Mouse (Mus musculus) effector memory CD4-positive, alpha-beta T cell, adult 5 months (primary cell): ENCODE measurements around the gene Dlec1. TPM values are rescaled to one million over a fixed set of nuclear protein-coding genes. Genes with fewer than 3 reads are reported as not detected.

Experiments
- polyA plus RNA-seq: library from polyadenylated mRNA; unstranded; fragments of 100-300 nt; shearing (Covaris generic); gene quantifications from one replicate; pipeline ENCODE4 v1.2.1, GENCODE M21; 2017

Dlec1 gene
- 0.16 TPM for polyA plus RNA-seq

DNA sequence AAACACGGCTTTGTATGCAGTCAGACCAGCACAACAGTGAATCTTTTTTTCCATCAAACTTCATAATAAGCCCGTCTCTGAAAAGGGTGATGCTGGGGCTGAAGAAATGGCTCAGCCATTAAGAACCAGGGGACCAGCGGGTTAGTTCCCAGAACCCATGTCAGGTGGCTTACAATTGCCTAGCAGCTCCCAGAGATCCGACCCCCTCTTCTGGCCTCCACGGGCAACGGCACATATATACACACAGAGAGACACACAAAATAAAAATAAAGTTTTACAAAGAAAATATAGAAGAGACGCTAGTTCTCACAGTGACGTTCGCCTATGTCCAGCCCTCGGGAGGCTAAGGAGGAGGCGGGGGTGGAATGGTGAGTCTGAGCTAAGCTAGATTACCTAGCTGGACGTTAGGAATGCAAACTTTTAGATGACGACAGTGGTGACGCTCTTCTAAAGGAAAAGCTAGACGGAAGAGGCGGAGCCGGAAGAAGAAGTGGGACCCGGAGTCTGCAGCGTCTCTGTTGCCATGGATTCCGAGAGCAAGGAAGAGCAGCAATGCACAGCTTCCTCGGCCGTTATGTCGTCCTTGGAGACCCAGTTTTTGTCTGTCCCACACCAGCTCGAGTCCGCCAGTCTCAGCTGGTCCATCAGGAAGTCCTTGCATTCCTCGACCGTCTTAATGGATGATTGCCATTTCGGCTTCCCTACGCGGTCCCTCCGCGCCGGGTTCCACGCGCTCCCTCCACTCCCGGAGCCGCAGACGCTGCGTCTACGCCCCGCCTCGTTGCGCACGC, at the start of gene Dlec1:
Gene Dlec1, plus strand, starts transcription at position 487 of the 791 bp plus-strand sequence.

DNA sequence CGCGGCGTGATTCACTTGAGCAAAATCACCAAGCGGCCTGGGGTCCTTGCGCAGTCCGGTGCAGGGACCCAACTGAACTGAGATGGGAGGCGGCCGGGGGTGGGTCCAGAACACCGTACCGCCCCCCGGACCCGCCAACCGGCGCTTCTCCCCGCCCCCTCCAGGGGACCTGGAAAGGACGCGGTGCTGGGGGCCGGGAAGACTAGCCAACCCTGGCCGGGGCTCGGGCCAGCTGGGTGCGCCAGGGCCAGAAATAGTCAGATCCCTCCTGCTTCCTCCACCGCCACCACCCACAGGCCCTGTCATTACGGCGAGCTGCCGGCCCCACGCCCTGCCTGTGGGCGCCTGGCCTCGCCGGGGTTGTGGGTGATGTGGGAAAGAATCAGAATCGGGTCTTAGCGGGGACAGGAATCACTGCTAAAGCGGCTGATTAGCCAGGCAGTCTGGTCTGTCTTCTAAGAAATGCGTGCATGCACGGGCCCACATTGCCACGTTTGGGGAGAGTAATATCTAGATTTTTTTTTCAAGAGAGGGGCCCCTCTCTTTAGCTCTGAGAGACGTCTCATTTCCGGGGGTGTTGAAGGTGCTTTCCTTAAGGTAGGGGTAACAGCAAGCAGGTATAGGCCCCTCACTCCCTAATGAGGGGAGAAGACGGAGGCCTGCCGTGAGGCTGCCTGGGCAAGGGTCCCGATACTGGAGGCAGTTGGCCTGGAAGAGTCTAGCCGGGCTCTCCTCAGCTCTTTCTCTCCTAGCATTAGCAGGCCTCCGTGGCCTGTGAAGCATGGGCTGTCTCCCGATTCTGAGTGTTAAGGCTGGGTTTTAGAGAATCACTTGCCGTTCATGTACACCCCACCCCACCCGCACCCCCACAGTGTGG, 8.6 kb upstream of the Dlec1 start, which contains the start of gene Plcd1:
Gene Plcd1, minus strand, starts transcription at position 84 of the 877 bp plus-strand sequence.

DNA sequence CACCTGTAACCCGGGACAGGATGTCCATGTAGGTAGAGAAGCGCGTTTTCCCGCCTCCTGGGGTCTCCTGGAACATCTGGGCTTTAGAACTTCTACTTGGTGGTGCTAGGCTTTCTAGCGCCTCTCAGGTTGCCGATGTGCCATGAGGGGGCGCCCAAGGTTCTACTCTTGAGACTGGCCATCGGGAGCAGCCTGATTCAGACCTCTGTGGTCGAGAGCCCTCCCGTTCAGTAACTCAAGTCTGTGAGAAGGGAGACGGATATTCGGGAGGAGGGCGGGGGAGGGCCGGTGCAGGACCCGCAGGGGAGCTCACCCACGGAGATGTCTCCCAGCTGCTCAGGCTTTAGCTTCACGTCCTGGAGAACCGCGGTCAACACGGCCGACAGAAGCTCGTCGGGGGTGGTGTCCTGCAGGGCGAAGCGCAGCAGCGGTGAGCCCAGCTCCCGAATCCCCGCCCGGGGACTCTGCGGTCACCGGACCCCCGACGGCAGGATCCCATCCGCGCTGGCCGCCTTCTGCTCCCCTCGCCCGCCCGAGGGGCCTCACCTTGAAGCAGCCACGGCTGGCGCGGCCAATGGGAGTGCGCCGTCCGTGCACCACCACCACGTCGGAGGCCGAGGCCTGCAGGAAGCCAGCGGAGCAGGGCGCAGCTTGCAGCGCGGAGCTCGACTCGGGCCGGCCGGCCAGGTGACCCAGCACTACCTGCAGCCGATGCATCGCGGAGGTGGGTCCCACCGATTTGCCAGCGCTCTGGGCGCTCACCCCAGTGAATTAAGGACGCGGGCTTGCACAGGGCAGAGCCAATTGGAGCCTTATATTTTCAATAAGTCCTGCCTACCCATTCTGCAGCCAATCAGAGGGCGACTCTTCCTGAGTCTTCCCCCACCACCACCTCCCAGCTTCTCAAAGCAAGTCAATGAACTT, 54.3 kb downstream of the Dlec1 start, which contains the start of gene Acaa1b:
Gene Acaa1b, minus strand, starts transcription at position 816 of the 924 bp plus-strand sequence.

GRCm38 (mm10) chr9:119158861-119159260, 56.6 kb downstream of the Dlec1 start, which contains the start of gene Gm47289:
Gene Gm47289 (plus strand): TSS chr9:119159161.

Other genes with a start within 250 kb of the Dlec1 start
- not detected for gene Ctdspl, start 176.0 kb upstream of the Dlec1 start, polyA plus RNA-seq
- gene Vill, start 49.7 kb upstream of the Dlec1 start, polyA plus RNA-seq, result 0.90 TPM
- gene Plcd1, start 9.0 kb upstream of the Dlec1 start, polyA plus RNA-seq, result 2.0 TPM
- gene Acaa1b, start 54.6 kb downstream of the Dlec1 start, polyA plus RNA-seq, result not detected
- gene Gm47289, start 56.7 kb downstream of the Dlec1 start, polyA plus RNA-seq, result not detected
- not detected for gene Slc22a13, start 106.6 kb downstream of the Dlec1 start, polyA plus RNA-seq
- 31.7 TPM for gene Oxsr1, start 219.9 kb downstream of the Dlec1 start, polyA plus RNA-seq
- 75.7 TPM for gene Acaa1a, start 237.2 kb downstream of the Dlec1 start, polyA plus RNA-seq
- gene Myd88, start 238.9 kb downstream of the Dlec1 start, polyA plus RNA-seq, result 48.8 TPM